Mouse (Mus musculus) c-Kit-positive CD71-positive TER-119-negative erythroid progenitor cells, embryonic 14.5 days (primary cell): ENCODE measurements at regions not wholly inside any gene's neighbourhood (a gene's known extent, or its start where the extent isn't known, plus 50 kb on each side); places are given as distances from the start of the nearest gene placed in this dataset.

Experiments
- DNase-seq: peaks from one replicate; pipeline ENCODE4 v3.0.0-alpha.2; 2013; ENCODE audit warnings: low read depth

- DNase-seq = no peak
Measured at GRCm38 (mm10) chr8:4411126-4411525, 81.7 kb upstream of the Cers4 start.

DNA sequence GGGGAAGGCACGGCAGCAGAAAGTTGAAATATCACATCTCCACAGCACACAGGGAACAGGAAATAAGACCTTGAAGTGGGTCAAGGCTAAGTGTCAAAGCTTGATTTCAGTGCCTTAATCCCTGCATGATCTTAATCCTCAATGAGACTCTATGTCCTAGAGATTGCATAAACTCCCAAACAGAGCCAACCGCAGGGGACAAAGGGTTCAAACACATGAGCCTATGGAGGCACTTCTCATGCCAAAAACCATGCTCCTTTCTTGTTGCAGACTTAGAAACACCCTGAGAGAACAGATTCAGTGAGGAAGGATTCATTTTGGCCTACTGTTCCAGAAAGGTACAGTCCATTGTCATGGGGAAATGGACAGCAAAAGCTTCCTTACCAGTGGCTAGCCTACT is 81.0 kb upstream of the Cers4 start:
- DNase-seq = no peak

- DNase-seq = peak; percentile 7
Measured at GRCm38 (mm10) chr8:4413206-4413605, 79.6 kb upstream of the Cers4 start.

- DNase-seq = no peak
Measured at GRCm38 (mm10) chr8:4413764-4414163, 79.1 kb upstream of the Cers4 start.

- no peak for DNase-seq
Measured at GRCm38 (mm10) chr8:4417141-4417540, 75.7 kb upstream of the Cers4 start.

DNA sequence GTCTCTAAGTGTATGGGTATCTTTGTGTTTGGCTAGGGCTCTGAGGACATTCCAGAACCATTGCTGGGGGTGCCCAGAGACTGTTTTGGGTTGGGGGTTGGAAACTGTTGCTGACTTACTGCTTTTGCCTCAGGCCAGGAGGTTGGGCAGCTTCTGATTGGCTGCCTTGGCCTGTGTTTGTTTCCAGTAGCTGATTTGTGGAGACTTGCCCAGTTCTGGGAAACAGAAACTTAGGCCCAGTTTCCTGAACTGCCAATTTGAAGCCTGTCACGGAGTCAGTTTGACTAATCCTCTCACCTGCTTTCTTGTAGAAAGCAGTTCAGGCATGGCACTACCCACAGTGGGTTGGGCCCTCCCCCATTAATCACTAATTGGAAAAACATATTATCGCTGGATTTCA is 59.7 kb upstream of the Cers4 start:
- DNase-seq = no peak

DNA sequence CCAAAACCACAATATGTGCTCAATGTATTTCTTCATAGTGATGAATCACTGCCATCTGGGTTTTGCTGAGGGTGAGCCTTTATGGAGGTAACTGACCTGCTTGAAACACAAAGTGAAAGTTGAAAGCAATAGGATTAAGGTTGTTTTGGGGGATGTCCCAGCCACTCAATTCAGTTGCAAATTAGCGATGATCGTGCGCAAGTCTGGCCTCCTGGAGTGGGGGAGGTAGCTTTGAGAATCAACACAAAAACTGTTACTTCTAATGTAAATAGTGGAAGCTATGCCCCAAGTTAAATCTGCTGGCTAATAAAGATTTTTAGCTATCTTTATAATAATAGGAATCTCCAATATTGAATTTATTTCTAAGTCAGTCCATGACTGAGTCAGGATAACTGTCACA is 56.3 kb upstream of the Cers4 start:
- no peak for DNase-seq
